Mouse (Mus musculus): ENCODE measurements around the gene Ada. TPM values are rescaled to one million over a fixed set of nuclear protein-coding genes. Genes with fewer than 3 reads are reported as not detected.

Gene Ada
- total and polyA plus RNA-seq, 3 experiments = 0.22 to 0.37 TPM; not detected in 1

DNA sequence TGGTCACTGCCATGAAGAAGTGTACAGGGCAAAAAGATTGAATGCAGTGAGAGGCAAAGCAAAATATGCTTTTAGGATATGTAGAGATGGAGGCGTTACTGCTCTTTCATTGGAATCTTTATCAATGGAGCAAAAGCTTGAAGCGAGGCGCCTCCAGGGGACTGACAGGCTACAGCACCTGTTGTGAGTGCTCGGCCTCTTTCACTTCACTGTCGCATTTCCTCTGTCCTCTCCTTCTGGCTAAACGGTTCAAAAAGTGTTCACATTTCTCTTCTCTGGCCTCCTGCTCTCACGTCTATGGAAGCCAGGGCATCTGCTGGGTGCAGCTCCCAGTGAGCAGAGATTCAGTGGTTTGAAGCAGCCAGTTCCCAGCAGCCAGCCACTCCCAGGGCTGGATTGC lies 47.6 kb downstream of the Ada start:
- ATAC-seq (ENCODE audit: extremely low read depth, insufficient number of reproducible peaks, low FRiP score, poor library complexity, severe bottlenecking) (no peak), DNase-seq (ENCODE audit: low spot score) (no peak)
- Histone ChIP-seq H3K27me3 (ENCODE audit: insufficient read depth, low read length) (no peaks in the 10 kb centered on the region), H3K4me1 (ENCODE audit: insufficient read depth, low read depth, low read length) (peaks cover 17% of the 10 kb centered on the region), H3K9me3 (replicated peaks) (no peaks in the 10 kb centered on the region), H3K36me3 (replicated peaks) (peaks cover 42% of the 10 kb centered on the region), H3K4me3 (ENCODE audit: low read depth, low read length) (no peak overlapping the region)
- no peak for TF ChIP-seq TAL1 (conservative IDR thresholded peaks at IDR 0.05; ENCODE audit: low read depth, low read length)
- TF ChIP-seq GATA1 (IDR thresholded peaks at IDR 0.05; ENCODE audit: borderline replicate concordance, low read length) = no peak
- no peak for TF ChIP-seq CTCF (IDR thresholded peaks at IDR 0.05; ENCODE audit: low read depth, low read length)
- TF ChIP-seq POLR2AphosphoS5 (IDR thresholded peaks at IDR 0.05; ENCODE audit: insufficient replicate concordance, low read depth, low read length) = no peak
- no peak for TF ChIP-seq GATA2 (IDR thresholded peaks at IDR 0.05; ENCODE audit: borderline replicate concordance, low read depth, low read length)

DNA sequence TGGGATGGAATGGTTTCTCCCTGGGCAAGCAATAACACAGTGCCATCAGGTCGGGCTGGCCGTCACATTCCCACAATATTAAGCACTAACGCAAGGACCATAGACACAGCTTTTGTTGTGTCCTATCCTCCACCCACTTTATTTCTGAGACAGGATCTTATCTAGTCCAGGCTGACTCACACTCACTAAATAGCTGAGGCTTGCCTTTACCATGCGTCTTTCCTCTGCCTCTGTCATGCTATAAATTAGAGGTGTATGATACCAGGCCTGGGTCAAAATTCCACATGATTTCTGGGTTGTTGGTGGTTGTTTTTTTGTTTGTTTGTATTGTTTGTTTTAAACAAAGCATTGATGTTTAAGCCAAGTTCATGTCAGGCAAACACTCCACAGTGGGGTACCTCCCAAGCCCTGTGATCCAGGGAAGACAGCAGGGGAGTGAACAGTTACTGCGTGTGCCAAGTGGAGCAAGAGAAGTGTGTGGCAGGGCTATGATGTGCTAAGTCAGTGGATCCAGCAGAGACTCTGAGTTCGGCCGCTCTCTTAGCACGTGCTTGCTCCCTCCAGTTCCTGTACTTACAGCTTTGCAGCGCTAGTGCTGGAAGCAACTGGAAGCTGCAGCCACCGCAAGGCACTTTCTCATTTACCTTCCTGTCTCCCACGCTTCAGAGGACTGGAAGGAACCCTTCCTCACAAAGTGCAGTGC lies 50.8 kb downstream of the Ada start:
- Histone ChIP-seq H3K36me3 (replicated peaks) (peaks cover 28% of the 10 kb centered on the region), H3K27me3 (ENCODE audit: insufficient read depth, low read length) (no peaks in the 10 kb centered on the region), H3K9me3 (replicated peaks) (no peaks in the 10 kb centered on the region), H3K4me1 (ENCODE audit: insufficient read depth, low read depth, low read length) (peaks cover 37% of the 10 kb centered on the region), H3K4me3 (ENCODE audit: low read depth, low read length) (no peak overlapping the region)
- DNase-seq (ENCODE audit: low spot score) (no peak), ATAC-seq (ENCODE audit: extremely low read depth, insufficient number of reproducible peaks, low FRiP score, poor library complexity, severe bottlenecking) (no peak)
- no peak for TF ChIP-seq CTCF (IDR thresholded peaks at IDR 0.05; ENCODE audit: low read depth, low read length)
- TF ChIP-seq POLR2AphosphoS5 (IDR thresholded peaks at IDR 0.05; ENCODE audit: insufficient replicate concordance, low read depth, low read length) = no peak
- TF ChIP-seq GATA1 (IDR thresholded peaks at IDR 0.05; ENCODE audit: borderline replicate concordance, low read length) = no peak
- TF ChIP-seq GATA2 (IDR thresholded peaks at IDR 0.05; ENCODE audit: borderline replicate concordance, low read depth, low read length) = no peak
- no peak for TF ChIP-seq TAL1 (conservative IDR thresholded peaks at IDR 0.05; ENCODE audit: low read depth, low read length)

DNA sequence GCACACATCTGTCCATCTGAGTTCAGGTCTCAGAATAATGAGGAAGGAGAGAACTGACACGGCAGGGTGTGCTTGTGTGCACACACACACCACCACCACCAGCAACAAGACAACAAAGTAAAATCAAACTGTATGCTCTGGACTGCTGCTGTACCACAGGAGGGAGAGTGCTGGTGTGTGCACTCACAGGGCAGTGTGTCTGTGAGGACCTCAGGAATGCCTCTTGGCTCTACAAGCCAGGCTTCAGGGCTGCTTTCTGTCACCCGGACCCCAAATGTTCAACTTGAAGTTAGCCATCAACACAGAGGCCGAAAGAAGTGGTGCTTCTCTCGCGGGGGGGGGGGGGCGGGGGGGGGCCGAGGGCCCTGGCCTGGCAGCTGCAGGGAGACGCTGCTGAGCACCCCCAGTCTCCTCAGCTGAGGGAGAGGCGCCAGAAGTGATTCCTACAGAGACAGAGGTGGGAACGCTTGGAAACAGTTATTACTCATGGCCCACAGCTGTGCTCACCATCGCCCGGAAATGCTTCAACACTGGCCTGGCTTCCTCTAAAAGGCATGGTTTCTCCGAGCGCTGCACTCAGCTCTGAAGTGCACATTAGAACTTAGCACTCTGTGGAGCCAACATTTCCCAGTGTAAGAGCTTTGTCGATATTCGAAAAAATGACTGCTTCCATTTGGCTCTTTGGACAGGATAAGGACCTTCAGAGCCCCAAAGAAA lies 52.1 kb downstream of the Ada start:
- no peak for ATAC-seq (ENCODE audit: extremely low read depth, insufficient number of reproducible peaks, low FRiP score, poor library complexity, severe bottlenecking)
- Histone ChIP-seq H3K27me3 (ENCODE audit: insufficient read depth, low read length) (no peaks in the 10 kb centered on the region), H3K9me3 (replicated peaks) (no peaks in the 10 kb centered on the region), H3K4me1 (ENCODE audit: insufficient read depth, low read depth, low read length) (peaks cover 49% of the 10 kb centered on the region), H3K36me3 (replicated peaks) (peaks cover 30% of the 10 kb centered on the region), H3K4me3 (ENCODE audit: low read depth, low read length) (no peak overlapping the region)
- no peak for DNase-seq (ENCODE audit: low spot score)
- TF ChIP-seq GATA1 (IDR thresholded peaks at IDR 0.05; ENCODE audit: borderline replicate concordance, low read length) = no peak
- no peak for TF ChIP-seq GATA2 (IDR thresholded peaks at IDR 0.05; ENCODE audit: borderline replicate concordance, low read depth, low read length)
- TF ChIP-seq CTCF (IDR thresholded peaks at IDR 0.05; ENCODE audit: low read depth, low read length) = no peak
- no peak for TF ChIP-seq TAL1 (conservative IDR thresholded peaks at IDR 0.05; ENCODE audit: low read depth, low read length)
- TF ChIP-seq POLR2AphosphoS5 (IDR thresholded peaks at IDR 0.05; ENCODE audit: insufficient replicate concordance, low read depth, low read length) = no peak

DNA sequence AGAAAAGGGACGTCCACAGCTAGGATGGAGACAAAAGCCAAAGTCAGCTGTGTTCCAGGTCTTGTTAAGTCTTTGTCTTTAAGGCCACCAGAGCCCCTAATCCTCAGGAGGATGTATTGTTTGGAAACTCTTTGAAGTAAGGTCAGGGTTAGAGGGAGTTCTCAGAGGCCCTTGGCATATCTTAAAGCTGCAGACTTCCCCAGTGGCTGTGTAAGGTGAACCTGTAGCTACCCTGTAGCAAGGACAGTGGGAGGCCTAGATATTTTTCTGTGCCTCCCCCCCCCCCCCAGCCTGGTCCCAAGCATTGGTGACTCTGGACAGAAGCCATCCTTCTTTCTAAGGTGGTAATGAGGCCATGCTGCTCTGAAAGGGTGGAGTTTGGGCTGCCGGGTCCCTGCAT lies 53.3 kb downstream of the Ada start:
- no peak for ATAC-seq (ENCODE audit: extremely low read depth, insufficient number of reproducible peaks, low FRiP score, poor library complexity, severe bottlenecking)

DNA sequence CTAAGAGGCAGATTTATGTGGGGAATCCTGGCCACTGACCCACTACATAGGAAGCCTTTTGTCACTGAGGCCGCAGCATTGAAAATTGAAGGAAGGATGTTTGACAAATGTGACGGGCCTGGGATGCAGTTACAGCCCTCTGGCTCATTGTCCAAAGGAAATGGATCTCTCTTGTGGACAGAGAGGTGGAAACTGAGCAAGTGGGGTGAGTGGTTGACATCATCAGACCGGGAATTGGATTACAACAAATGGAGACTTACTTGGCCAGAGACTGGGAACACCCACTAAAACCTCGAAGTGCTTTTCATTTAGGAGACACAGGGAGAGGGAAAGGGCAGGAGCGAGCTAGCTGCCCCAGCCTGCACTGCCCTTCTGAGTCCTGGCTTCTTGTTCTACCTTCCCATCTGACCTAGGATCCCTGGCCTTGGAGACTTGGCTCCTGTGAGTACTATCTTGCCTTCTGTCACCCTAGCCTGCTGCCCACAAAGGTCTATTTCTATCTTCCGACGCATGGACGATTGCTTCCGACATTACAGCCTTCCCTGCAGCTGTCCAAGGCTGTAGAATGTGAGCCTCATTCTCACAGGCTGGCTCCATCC lies 56.2 kb downstream of the Ada start:
- peaks cover 80% of the 10 kb centered on the region for H3K4me1 ChIP-seq (ENCODE audit: insufficient read depth, low read depth, low read length)
- no peak for ATAC-seq (ENCODE audit: extremely low read depth, insufficient number of reproducible peaks, low FRiP score, poor library complexity, severe bottlenecking)

More for the DNA sequence above, 53.3 kb downstream of the Ada start:
- TF ChIP-seq GATA1 (IDR thresholded peaks at IDR 0.05; ENCODE audit: borderline replicate concordance, low read length) (no peak), TAL1 (conservative IDR thresholded peaks at IDR 0.05; ENCODE audit: low read depth, low read length) (no peak), POLR2AphosphoS5 (IDR thresholded peaks at IDR 0.05; ENCODE audit: insufficient replicate concordance, low read depth, low read length) (no peak), CTCF (IDR thresholded peaks at IDR 0.05; ENCODE audit: low read depth, low read length) (no peak), GATA2 (IDR thresholded peaks at IDR 0.05; ENCODE audit: borderline replicate concordance, low read depth, low read length) (no peak)
- peaks cover 57% of the 10 kb centered on the region for H3K4me1 ChIP-seq (ENCODE audit: insufficient read depth, low read depth, low read length)
- H3K9me3 ChIP-seq (replicated peaks) = no peaks in the 10 kb centered on the region
- H3K36me3 ChIP-seq (replicated peaks) = peaks cover 30% of the 10 kb centered on the region
- no peaks in the 10 kb centered on the region for H3K27me3 ChIP-seq (ENCODE audit: insufficient read depth, low read length)
- H3K4me3 ChIP-seq (ENCODE audit: low read depth, low read length) = no peak overlapping the region
- DNase-seq (ENCODE audit: low spot score) = no peak

More for the DNA sequence above, 56.2 kb downstream of the Ada start:
- TF ChIP-seq POLR2AphosphoS5 (IDR thresholded peaks at IDR 0.05; ENCODE audit: insufficient replicate concordance, low read depth, low read length) (no peak), TAL1 (conservative IDR thresholded peaks at IDR 0.05; ENCODE audit: low read depth, low read length) (no peak), GATA1 (IDR thresholded peaks at IDR 0.05; ENCODE audit: borderline replicate concordance, low read length) (no peak), GATA2 (IDR thresholded peaks at IDR 0.05; ENCODE audit: borderline replicate concordance, low read depth, low read length) (no peak), CTCF (IDR thresholded peaks at IDR 0.05; ENCODE audit: low read depth, low read length) (no peak)
- peaks cover 29% of the 10 kb centered on the region for H3K36me3 ChIP-seq (replicated peaks)
- DNase-seq (ENCODE audit: low spot score) = no peak
- H3K27me3 ChIP-seq (ENCODE audit: insufficient read depth, low read length) = no peaks in the 10 kb centered on the region
- no peaks in the 10 kb centered on the region for H3K9me3 ChIP-seq (replicated peaks)
- H3K4me3 ChIP-seq (ENCODE audit: low read depth, low read length) = no peak overlapping the region
